ENCODE assay signal across 10 mouse cellular contexts in genomic region chr4:54328711-54329427, GRCm38 (mm10).
A peak's percentile ranks its signal among the peaks of the same experiment; 100 is the strongest.
DNase-seq lines count a peak whose midpoint lies in the region; ATAC-seq and TF ChIP-seq lines count a peak whose summit lies in the region.
"Had no signal": no experiment of that assay in that cellular context is flagged by ENCODE, and none has a peak within 500 bp of the region (broad histone marks: within the 10 kb centered on the region; RNA-seq: fewer than 3 reads in every experiment).

No protein-coding gene starts in this region.

- no peaks in the 10 kb centered on the region for H3K36me3 ChIP-seq in forebrain, embryonic 15.5 days
- H3K36me3 ChIP-seq in midbrain, embryonic 15.5 days (replicated peaks), result no peaks in the 10 kb centered on the region
- no peaks in the 10 kb centered on the region for H3K36me3 ChIP-seq in liver, embryonic 11.5 days (ENCODE audit: control insufficient read depth, insufficient read depth, low read length)
- H3K36me3 ChIP-seq: limb, embryonic 12.5 days had no signal

- TF ChIP-seq CTCF in gastrocnemius, adult 2 months (IDR thresholded peaks at IDR 0.05), result peak; percentile 55

- no peaks in the 10 kb centered on the region for H3K27me3 ChIP-seq in forebrain, embryonic 15.5 days
- H3K27me3 ChIP-seq in midbrain, embryonic 15.5 days (replicated peaks), result no peaks in the 10 kb centered on the region
- no peaks in the 10 kb centered on the region for H3K27me3 ChIP-seq in liver, embryonic 11.5 days (replicated peaks; ENCODE audit: control insufficient read depth, insufficient read depth, low read length)
- H3K27me3 ChIP-seq: limb, embryonic 12.5 days had no signal

- H3K4me1 ChIP-seq in forebrain, embryonic 15.5 days, result peaks cover 58% of the 10 kb centered on the region
- peaks cover 33% of the 10 kb centered on the region for H3K4me1 ChIP-seq in midbrain, embryonic 15.5 days
- no peaks in the 10 kb centered on the region for H3K4me1 ChIP-seq in liver, embryonic 11.5 days (replicated peaks; ENCODE audit: control insufficient read depth, insufficient read depth, low read length)

- H3K4me2 ChIP-seq in forebrain, embryonic 15.5 days (replicated peaks), result peak overlapping the region; percentile 25
- H3K4me2 ChIP-seq in midbrain, embryonic 15.5 days, result peak overlapping the region; percentile 38
- no peak overlapping the region for H3K4me2 ChIP-seq in liver, embryonic 11.5 days
- H3K4me2 ChIP-seq: limb, embryonic 12.5 days had no signal

- intact Hi-C loops in gastrocnemius, adult 2 months (cut with DNase I), result loop anchor here (10.0 kb wide), 1 partner anchor 394 kb away; no protein-coding TSS in a partner anchor

- peak; percentile 47 for ATAC-seq in forebrain, embryonic 15.5 days (replicated peaks)
- peak; percentile 82 for ATAC-seq in midbrain, embryonic 15.5 days (replicated peaks)
- ATAC-seq in liver, embryonic 11.5 days (replicated peaks; ENCODE audit: low FRiP score), result no peak

- no peak overlapping the region; the same call in 1 of the 2 replicates for H3K27ac ChIP-seq in gastrocnemius, adult 2 months
- H3K27ac ChIP-seq in forebrain, embryonic 15.5 days (replicated peaks), result peak overlapping the region; percentile 86
- peak overlapping the region; percentile 75 for H3K27ac ChIP-seq in midbrain, embryonic 15.5 days
- no peak overlapping the region for H3K27ac ChIP-seq in liver, embryonic 11.5 days (ENCODE audit: low read depth, low read length)
- H3K27ac ChIP-seq: limb, embryonic 12.5 days had no signal

- H3K9ac ChIP-seq in forebrain, embryonic 15.5 days (replicated peaks), result no peak overlapping the region; the same call in 1 of the 2 replicates
- peak overlapping the region; percentile 29 for H3K9ac ChIP-seq in midbrain, embryonic 15.5 days
- no peak overlapping the region for H3K9ac ChIP-seq in liver, embryonic 11.5 days (ENCODE audit: low read depth, low read length)
- H3K9ac ChIP-seq: limb, embryonic 12.5 days had no signal

- peak overlapping the region; percentile 31 for H3K4me3 ChIP-seq in gastrocnemius, adult 2 months
- no peak overlapping the region; the same call in 1 of the 2 replicates for H3K4me3 ChIP-seq in forebrain, embryonic 15.5 days
- peak overlapping the region; percentile 6; the same call in 1 of the 2 replicates for H3K4me3 ChIP-seq in midbrain, embryonic 15.5 days
- no peak overlapping the region for H3K4me3 ChIP-seq in liver, embryonic 11.5 days (ENCODE audit: low read depth, low read length)
- H3K4me3 ChIP-seq: limb, embryonic 12.5 days had no signal

- DNase-seq in gastrocnemius, adult 2 months, result peak; percentile 31
- no peak for DNase-seq in gastrocnemius, adult 8-10 months (ENCODE audit: low spot score in 2 of 2)
- DNase-seq in brain, adult 2 months (ENCODE audit: low read depth, low spot score), result peak; percentile 73
- no peak for DNase-seq in liver, embryonic 11.5 days (ENCODE audit: low spot score)
- DNase-seq in ovary, postnatal 36 days (ENCODE audit: low spot score), result no peak
- no peak for DNase-seq in ovary, postnatal 14 days (ENCODE audit: low spot score)
- DNase-seq: adrenal gland, postnatal 25 days had no signal

- no peaks in the 10 kb centered on the region for H3K9me3 ChIP-seq in forebrain, embryonic 15.5 days
- no peaks in the 10 kb centered on the region for H3K9me3 ChIP-seq in midbrain, embryonic 15.5 days
- no peaks in the 10 kb centered on the region for H3K9me3 ChIP-seq in liver, embryonic 11.5 days (ENCODE audit: control insufficient read depth, low read length)
- H3K9me3 ChIP-seq: limb, embryonic 12.5 days had no signal

- 20% methylated on average over 17 of the region's 17 CpGs for WGBS in forebrain, embryonic 15.5 days
- 30% methylated on average over 17 of the region's 17 CpGs for WGBS in midbrain, embryonic 15.5 days
- 79% methylated on average over 17 of the region's 17 CpGs for WGBS in liver, embryonic 11.5 days

Comparison
In these comparisons a context has a peak if more than half of its experiments do, and no peak if none do; other contexts are left out.
1. DNase-seq: peak in gastrocnemius, adult 2 months (single experiment) and brain, adult 2 months (single experiment); none in gastrocnemius, adult 8-10 months (0 of 2), liver, embryonic 11.5 days (single experiment), ovary, postnatal 36 days (single experiment) and ovary, postnatal 14 days (single experiment).
2. H3K27ac ChIP-seq: peak in forebrain, embryonic 15.5 days (single experiment) and midbrain, embryonic 15.5 days (single experiment); none in gastrocnemius, adult 2 months (single experiment) and liver, embryonic 11.5 days (single experiment).
3. H3K4me3 ChIP-seq: peak in gastrocnemius, adult 2 months (single experiment) and midbrain, embryonic 15.5 days (single experiment); none in forebrain, embryonic 15.5 days (single experiment) and liver, embryonic 11.5 days (single experiment).